Mouse (Mus musculus) embryonic fibroblast, embryonic 13.5 days (primary cell): ENCODE data around the gene Wdr18.

Experiments used
- CTCF ChIP-seq: IDR thresholded peaks from 2 replicates; pipeline ENCODE4 v1.5.1; 2011; ENCODE audit warnings: mild to moderate bottlenecking, control low read depth, low read length, moderate library complexity, borderline replicate concordance; ENCODE audit not compliant: insufficient read depth
- POLR2A ChIP-seq: IDR thresholded peaks from 2 replicates; pipeline ENCODE4 v1.6.1; 2011; ENCODE audit warnings: low read depth, mild to moderate bottlenecking, control low read depth, low read length, moderate library complexity

DNA sequence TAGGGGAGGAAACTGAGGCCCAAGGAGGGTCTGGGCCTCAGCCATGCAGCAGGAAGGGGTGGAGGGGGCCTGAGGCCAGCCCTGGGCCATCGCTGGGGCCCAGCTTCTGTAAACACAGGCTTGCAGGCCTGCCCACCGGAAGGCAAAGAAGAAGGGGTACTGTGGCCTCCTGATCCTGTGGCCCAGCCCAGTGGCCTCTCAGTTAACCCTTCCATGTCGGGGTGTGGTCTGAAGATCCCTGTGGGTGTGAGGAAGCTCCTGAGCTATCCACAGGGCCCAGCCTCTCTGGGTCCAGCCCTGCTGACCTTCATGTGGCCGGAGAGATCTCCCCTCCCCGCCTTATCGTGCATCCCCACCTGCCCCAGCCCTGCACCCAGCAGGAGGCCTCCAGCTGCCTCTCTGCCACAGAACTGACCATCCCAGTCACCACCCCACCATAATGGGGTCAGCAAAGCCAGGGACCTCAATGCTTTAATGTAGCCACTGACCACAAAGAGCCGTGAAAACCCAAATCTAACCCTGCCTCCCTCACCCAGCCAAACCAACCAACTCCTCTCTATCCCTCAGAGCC, 13.1 kb upstream of the Wdr18 start:
- no peak for TF ChIP-seq POLR2A
- TF ChIP-seq CTCF: no peak
